Mouse (Mus musculus) cerebellum, adult 9-11 months (tissue): ENCODE data around the gene Cdk17.
A peak's percentile ranks its signal among the peaks of the same experiment; 100 is the strongest.

Experiments used
- DNase-seq: peaks from one replicate; pipeline ENCODE4 v3.0.0; 2022

Gene Cdk17

DNA sequence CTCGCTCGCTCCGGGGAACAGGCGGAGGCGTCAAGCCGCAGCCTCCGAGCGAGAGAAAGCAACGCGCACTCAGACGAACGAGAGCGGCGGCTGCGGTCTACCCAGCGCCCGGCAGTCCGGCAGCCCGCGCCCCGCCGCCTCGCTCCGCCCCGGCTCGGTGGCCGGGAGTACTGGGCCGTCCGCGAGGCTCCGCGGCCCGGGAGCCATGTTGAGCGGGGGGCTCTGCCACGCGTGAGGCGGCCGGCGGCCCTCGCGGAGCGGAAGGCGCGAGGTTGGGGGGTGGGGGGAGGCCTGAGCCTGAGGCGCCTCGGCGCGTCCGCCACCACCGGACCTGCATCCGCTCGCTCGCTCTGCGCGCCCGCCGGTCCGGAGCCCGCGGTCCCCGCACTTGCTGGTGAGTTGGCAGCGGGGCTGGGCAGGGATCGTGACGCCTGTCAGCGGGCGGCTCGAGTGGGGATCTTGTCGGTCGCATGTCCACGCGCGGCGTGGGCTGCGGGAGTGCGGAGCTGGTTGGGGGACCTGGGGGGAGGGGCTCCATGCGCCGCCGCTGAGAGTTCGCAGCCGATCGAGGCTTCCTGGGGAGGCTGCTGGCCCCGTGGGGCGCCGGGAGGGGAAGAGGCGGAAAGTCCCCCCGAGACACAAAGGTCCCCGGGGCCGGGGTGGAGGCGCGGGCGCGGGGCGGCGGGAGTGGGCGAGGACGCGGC lies at the start of gene Cdk17:
Gene Cdk17, plus strand, starts transcription at position 69 of the 704 bp plus-strand sequence.
- DNase-seq, result peak; percentile 83

DNA sequence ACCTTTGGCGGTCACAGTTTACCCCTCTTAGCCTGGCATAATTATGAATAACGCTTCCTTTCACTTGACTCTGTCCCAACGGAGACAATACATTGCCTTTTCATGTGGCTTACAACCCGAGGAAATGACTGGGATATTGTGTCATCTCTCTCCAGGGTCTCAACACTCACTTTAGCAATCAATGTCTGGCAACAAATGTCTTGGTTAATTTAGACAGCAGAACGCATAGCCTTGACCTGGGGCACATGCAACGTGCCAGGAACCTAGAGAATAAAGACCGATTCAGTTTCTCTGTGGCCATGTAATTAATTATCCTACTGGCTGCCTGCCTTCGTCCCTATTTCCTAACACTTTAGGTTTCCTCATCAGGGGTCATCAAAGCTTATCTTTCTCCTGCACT lies 49.3 kb upstream of the Cdk17 start:
- no peak for DNase-seq

DNA sequence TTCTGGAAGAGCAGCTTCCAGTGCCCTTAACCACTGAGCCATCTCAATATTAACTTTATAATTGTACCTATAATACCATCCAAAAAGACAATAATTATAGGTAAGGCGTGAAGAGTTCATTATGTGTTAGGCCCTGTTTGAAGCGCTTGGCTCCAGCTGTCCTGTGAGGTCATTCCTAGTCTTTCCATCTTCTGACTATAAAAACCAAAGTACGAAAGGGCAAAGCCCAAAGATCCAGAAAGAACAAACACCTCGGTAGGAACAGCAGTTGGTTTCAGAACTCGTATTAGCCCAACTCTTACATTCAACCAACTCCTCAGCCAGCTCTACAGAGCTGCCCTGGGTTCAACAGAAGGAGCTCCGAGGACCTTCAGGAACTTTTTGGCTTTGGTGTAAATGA lies 48.7 kb upstream of the Cdk17 start:
- no peak for DNase-seq

DNA sequence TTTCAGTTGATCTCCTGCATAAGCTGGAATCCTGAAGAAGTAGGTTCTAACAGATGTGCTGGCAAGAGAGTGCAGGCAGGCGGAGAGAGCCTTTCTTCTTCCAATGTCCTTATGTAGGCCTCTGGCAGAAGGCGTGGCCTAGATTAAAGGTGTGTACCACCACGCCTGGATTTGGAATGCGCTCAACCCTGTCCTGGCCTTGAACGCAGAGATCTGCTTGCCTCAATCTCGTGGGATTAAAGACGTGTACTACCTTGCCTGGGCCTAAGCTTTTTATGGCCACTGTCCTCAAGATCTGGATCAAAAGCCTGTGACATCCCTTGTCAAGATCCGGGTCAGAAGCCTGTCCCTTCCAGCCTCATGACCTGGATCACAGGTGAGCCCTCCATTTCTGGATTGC lies 46.7 kb upstream of the Cdk17 start:
- no peak for DNase-seq

DNA sequence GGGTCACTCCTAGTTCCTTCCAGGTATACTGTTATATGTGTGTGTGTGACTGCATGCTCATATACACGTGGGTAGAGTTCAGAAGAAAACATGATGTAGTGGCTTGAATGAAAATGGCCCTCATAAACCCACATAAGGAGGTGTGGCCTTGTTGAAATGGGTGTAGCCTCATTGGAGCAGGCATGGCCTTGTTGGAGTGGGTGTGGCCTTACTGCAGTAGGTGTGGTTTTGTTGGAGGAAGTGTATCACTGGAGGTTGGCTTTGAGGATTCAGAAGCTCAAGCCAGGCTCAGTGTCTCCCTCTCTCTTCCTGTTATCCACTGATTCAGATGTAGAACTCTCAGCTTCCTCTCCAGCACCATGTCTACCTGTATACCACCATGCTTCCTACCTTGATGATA lies 45.9 kb upstream of the Cdk17 start:
- no peak for DNase-seq

DNA sequence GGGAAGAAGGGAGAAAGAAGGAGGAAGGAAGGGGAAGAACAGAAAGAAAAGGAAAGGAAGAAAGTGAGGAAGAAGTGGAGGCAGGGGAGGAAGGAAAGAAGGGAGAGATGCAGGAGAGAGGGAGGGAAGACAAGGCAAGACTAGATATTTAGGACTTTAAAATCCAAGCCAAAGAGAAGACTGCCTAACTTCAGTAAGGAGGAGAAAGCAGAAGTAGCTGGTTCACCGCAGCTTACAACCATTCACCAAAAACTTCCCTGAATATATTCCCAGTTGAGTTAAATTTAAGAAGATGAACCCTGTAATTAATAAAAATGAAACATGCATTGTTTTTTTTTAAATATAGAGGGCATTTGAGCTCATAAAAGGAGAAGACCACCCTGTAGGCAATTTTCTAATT lies 44.9 kb upstream of the Cdk17 start:
- no peak for DNase-seq

DNA sequence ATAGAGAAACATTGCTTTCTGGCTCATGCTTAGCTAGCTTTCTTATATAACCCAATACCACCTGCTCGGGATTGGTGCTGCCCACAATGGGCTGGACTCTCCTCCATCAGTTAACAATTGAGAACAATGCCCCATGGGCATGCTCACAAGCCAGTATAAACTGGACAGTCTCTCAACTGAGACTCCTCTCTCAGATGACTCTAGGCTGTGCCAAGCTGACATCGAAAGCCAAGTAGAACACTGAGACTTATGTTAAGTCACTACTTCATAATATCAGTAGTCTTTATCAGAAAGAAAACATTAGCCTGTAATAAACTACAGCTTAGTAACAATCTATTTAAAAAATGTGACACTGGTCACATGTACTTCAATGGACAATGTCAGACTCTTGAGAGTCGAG lies 44.0 kb upstream of the Cdk17 start:
- no peak for DNase-seq

DNA sequence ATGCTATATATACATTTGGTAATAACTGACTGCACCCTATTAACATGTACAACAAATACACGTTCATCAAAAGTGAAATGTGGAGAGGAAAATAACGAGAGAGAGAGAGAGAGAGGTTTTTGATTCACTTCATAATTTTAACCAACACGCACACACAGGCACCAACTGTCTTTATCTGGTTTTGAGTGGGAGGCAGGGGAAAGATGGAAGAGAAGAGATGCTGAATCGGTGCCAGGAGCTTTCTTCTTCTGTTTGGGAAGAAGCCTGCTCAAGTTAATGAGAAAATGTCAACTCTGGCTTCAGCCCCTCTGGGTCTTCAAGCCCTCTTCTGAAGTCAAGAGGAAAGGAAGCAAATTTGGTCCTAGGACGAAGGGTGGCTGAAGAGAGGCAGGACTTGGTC lies 40.9 kb upstream of the Cdk17 start:
- DNase-seq, result no peak

DNA sequence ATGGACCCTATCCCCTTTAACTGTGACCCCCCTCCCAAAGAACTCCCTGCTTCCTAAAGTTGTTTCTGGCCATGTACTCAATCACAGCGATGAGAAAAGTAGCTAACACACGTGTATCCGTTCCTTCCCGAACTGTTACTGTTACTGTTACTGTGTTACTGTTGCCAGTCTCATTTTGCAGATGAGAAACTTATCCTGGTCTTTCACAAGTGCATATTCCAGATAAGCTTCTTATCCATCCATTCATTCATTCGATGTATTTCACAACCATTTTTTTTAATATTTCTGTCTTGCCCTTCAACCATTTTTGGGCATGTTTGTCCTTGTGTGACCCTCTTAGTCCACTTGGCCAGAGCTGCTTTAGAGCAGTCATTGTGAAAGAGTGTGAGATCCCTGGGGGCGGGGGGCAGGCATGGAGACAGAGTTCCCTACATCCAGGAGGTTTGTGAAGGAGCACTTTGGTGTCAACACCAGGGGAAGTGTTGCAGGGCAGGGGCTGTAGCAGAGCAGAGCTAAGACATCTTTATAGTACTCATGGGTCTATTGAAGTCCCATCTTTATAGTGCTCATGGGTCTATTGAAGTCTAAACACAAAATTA lies 39.3 kb upstream of the Cdk17 start:
- no peak for DNase-seq

DNA sequence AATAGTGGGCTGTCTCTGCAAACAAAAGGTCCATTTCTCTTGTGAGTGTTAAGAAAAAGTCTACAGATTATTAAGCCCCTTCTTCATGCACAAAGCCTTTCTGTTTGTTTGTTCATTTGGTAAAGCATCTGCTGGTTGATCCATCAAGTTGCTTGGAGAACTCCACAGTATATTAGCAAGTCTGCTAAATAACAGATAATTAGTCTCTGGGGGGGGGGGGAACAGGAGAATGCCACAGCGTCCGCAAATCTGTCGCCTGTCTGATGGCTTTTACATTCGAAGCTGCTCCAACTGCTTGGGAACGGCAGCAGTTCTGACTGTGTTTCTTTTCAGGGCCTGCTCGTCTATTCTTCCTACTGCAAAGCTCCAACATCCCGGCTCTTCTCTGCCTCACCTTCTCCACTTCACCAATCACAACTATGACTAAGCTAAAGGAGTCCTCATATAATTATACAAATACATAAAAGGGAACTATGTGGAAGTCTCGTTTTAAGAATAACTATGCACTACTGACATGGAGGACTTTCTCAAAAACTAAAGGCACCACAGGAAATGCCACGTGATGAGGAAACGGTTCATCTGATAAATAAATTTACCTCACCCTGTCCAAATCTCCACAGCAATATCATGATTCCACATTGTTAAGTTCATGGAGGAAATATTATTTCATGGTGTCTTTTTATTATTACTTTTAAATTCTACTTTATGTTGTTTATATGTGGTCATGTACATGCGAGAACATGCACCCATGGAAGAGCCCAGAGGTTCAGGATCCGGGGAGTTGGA lies 38.1 kb upstream of the Cdk17 start:
- DNase-seq, result no peak

DNA sequence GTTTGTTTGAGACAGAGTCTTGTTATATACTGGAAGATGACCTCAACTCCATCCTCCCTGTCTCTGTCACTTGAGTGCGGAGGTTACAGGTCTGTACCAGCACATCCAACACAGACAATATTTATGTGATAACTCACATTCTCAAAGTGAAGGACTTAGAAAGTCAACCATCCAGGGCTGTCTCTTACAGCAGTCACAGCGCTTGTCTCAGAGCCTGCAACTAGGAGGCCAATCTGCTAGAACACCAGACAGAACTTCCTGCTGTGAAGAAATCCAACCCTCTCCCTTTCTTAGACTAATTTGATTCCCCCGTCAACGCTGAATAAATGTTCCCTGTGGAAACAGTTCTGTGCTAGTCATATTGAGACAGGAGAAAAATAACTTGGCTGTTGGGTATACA lies 37.4 kb upstream of the Cdk17 start:
- no peak for DNase-seq

DNA sequence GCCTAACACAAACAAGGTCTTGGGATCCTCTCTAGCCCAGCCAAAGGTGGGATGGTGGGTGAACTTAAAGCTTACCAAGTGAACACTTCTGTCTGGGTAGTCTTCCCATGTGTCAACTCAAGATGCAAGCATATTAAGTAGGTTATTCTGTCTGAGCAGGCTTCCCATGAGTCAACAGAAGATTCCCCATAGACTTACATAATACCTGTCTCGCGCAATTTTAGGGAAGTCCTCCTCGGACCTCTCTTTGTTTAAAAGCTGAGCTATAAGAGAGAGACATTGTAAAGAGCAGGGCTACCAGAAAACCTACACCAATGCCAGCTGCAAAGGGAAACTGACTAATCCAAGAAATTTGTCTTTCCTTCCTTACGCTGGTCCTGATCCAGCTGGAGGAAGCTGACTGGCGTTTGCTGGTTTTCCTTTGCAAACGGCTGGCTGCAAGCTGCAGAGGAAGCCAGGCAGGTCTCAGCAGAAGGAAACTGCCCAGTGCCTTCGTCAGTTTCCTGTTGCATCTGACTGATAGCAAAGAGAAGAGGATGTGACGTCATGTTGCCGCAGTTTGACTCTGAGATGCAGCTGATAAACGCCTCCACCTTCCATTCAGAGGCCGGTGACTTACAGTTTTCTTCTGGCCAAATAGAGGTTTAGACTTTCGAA lies 36.6 kb upstream of the Cdk17 start:
- DNase-seq, result no peak

DNA sequence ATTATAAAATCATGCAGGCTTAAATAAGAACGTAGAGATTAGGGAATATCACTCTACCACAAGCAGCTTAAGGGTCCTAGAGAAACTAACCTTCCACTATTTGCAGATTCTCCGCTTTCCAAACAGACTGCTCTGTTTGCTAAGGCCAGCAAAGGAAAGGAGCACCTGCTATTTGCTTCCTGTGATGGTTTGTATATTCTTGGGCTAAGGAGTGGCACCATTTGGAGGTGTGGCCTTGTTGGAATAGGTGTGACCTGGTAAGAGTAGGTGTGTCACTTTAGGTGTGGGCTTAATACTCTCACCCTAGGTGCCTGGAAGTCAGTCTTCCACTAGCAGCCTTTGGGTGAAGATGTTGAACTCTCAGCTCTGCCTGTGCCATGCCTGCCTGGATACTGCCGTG lies 34.6 kb upstream of the Cdk17 start:
- no peak for DNase-seq

DNA sequence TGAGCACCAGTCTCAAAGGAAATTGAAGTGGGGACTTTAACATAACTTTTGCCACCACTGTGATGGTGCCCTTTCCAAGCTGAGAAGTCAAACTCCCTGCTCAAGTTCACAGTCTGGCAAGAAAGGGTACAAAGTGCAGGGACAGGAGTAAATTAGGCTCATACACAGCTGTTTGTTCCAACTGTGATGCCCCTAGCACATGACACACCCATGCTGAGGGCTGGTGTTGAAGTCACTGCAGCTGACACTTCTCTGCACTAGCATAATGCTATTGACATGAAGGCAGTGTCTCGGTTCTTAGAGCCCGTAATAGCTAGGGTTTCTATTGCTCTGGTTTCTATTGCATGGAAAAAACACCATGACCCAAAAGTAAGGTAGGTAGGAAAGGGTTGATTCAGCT lies 32.1 kb upstream of the Cdk17 start:
- no peak for DNase-seq

DNA sequence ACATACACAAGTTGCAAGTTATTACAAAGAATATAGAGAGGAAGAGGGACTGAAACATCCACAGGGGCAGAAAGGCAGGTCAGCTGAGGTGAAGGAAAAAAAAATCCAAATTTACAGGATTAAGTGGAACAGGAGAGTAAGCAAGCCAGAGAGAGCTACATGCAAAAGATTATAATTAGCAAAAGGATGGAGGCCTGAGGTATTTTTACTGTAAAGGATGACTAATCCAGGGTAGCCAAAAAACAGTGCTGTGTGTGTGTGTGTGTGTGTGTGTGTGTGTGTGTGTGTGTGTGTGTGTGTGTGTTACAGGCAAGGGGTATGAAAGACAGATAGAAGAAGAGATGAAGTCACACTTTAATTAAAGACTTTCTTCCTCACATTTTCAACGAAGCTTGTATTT lies 31.3 kb upstream of the Cdk17 start:
- no peak for DNase-seq

DNA sequence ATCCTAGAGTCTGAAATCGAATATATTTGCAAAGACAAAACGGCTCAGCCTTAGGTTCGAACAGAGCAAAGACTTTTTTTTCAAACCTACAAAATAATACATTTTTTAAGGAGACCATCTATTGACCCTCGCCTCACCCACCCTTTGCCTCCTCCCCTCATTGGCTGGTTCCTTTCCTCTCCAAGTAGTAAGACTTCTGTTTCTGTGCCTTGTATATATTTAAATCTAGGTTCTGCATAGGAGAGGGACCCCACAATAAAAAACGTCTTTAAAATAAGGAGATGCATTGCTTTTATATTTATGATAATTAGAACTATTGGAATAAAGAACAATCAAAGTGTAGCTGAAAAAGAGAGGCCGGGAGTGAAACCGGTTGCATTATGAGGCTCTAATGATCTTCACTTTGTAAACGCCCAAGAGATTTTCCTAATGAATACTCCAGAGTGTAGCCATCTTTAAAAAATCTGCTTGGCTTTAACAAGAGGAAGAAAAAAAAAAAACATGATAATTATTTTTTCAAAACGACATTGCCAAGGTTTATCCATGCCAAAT lies 30.7 kb upstream of the Cdk17 start:
- DNase-seq, result no peak

DNA sequence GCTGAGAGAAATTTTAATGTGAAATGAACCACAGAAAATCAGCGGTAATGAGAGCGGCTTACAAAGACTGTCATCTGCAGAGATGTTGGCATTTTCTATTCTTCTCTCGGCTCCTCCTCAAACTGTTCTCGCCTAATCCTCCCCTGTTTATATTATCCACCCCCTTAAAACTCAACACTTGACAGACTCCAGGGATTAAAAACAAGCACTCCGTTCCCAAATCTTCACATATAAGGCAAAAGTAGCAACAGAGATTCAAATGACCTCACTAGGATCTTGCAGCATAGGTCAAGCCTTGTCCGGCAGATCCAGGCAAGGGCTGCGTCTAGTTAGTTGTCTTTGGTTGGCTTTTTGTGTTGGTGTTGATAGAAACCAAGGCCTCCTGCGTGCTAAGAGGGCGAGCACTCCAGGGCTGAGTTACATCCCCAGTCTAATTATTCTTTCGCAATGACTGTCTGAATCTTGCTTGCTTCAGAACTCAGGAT lies 30.2 kb upstream of the Cdk17 start:
- DNase-seq, result no peak

DNA sequence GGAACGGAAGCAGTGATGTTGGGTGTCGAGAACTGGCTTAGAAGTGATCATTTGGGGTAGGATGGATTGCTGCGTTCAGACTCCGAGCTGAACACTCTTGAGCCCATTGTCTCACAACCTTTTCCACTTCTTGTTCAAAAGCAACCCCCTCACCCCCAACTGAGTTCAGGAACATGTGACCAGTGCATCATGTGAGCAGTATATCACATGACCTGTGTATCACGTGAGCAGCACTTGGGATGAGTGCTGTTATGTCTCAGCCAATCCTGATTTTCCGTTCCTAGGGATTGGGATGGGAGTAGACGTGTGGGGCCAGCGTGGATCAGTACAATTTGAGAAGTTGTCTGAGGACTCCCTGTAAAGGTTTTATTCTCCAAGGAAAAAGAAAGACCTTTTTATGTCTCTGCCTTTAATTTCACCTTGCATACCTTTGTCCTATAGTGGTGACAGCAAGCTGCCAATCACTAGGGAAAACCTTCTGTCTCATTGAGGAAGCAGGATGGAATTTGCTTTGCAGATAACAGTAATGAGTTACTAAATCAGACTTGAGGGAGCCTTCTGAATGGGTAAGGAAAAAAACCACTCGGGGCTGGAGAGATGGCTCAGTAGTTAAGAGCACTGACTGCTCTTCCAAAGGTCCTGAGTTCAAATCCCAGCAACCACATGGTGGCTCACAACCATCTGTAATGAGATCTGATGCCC lies 28.7 kb upstream of the Cdk17 start:
- DNase-seq, result no peak

DNA sequence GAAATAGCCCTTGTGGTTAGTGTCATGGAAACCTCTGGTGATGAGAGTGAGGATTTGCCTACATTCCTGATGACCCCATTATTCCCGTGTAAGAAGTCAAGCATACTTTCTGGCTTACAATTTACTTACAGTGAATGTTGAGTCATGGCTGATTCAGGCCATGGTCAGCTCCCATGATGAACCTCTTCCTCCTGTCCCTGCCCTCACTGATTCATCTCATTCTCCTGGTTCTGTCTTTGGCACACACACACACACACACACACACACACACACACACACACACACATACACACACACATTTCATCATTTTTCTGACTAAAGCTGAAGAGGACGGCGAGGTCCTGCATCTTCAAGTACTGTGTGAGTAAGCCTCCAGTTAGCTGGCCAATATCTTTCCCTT lies 21.9 kb upstream of the Cdk17 start:
- no peak for DNase-seq

DNA sequence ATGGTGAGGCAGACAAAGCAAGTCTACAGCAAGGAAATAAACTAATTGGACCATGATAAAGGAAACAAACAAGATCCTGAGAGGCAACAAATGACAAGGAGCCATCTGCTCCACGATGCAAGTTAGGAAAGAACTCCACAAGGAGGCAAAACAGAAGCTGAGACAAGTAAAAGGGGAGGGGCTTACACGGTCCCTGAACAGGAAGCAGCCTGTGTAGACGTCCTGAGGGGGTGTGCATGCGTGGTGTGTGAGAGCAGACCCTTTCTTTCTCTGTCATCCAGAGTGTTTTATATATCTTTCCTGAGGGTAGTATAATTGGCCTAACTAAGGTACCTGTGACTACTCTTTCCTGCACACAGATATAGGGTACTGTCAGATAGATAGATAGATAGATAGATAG lies 19.9 kb upstream of the Cdk17 start:
- no peak for DNase-seq

DNA sequence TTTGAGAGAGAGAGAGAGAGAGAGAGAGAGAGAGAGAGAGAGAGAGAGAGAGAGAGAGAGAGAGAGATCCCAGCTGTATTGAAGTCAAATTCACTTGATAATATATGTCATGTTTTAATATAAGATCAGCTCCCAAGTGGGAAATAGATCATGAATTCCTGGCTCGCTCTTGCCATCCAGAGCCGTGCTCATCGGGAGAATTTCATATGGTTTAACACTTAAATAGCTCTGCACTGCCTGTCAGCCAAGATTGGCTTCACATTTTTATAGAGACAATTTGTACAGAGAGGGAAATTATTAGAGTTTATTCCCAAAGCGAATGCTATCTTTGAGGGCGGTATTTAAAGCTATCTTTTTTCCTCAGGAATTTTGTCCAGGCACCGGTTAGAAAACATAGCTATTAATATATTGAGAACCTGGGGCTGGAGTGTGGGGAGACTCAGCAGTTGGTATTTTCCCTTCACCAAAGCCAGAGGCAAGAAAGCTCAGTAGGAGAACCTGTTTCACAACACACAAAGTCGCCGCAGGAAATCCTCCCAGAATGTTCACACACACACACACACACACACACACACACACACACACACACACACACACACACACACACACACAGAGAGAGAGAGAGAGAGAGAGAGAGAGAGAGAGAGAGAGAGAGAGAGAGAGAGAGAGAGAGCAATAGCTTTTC lies 17.9 kb upstream of the Cdk17 start:
- DNase-seq, result no peak
